Mouse (Mus musculus) ES-Bruce4 (cell line): ENCODE measurements at regions not wholly inside any gene's neighbourhood (a gene's known extent, or its start where the extent isn't known, plus 50 kb on each side); places are given as distances from the start of the nearest gene placed in this dataset.

Experiments
- H3K27ac ChIP-seq: 2 replicates; pipeline ENCODE4 v1.5.1; 2012; ENCODE audit warnings: low read length, inconsistent platforms; ENCODE audit not compliant: insufficient read depth
- H3K27me3 ChIP-seq: 2 replicates; pipeline ENCODE4 v1.6.1; 2012; ENCODE audit warnings: mild to moderate bottlenecking, low read length, inconsistent platforms; ENCODE audit not compliant: control insufficient read depth, poor library complexity, insufficient read depth, severe bottlenecking
- H3K36me3 ChIP-seq: 2 replicates; pipeline ENCODE4 v1.6.1; 2012; ENCODE audit warnings: inconsistent platforms, mild to moderate bottlenecking, low read length, moderate library complexity; ENCODE audit not compliant: control insufficient read depth, poor library complexity, insufficient read depth, severe bottlenecking
- H3K4me1 ChIP-seq: one replicate; pipeline ENCODE4 v1.8.1; 2011; ENCODE audit warnings: low read length; ENCODE audit not compliant: control insufficient read depth, insufficient read depth
- H3K4me3 ChIP-seq: 2 replicates; pipeline ENCODE4 v1.5.1; 2011; ENCODE audit warnings: low read depth, mild to moderate bottlenecking, low read length
- H3K9ac ChIP-seq: 2 replicates; pipeline ENCODE4 v1.6.1; 2012; ENCODE audit warnings: low read depth, mild to moderate bottlenecking, inconsistent platforms; ENCODE audit not compliant: poor library complexity, severe bottlenecking
- H3K9me3 ChIP-seq: replicated peaks from 2 replicates; pipeline ENCODE4 v1.6.1; 2012; ENCODE audit warnings: mild to moderate bottlenecking, low read length, inconsistent platforms; ENCODE audit not compliant: control insufficient read depth, poor library complexity, insufficient read depth, severe bottlenecking
- CTCF ChIP-seq: IDR thresholded peaks from one replicate; pipeline ENCODE4 v1.8.1; 2011; ENCODE audit warnings: low read depth, low read length
- EP300 ChIP-seq: IDR thresholded peaks from 2 replicates; pipeline ENCODE4 v1.6.1; 2011; ENCODE audit warnings: low read depth, low read length; ENCODE audit not compliant: insufficient read depth
- POLR2A ChIP-seq: IDR thresholded peaks from one replicate; pipeline ENCODE4 v1.8.1; 2011; ENCODE audit warnings: low read length; ENCODE audit not compliant: insufficient read depth

DNA sequence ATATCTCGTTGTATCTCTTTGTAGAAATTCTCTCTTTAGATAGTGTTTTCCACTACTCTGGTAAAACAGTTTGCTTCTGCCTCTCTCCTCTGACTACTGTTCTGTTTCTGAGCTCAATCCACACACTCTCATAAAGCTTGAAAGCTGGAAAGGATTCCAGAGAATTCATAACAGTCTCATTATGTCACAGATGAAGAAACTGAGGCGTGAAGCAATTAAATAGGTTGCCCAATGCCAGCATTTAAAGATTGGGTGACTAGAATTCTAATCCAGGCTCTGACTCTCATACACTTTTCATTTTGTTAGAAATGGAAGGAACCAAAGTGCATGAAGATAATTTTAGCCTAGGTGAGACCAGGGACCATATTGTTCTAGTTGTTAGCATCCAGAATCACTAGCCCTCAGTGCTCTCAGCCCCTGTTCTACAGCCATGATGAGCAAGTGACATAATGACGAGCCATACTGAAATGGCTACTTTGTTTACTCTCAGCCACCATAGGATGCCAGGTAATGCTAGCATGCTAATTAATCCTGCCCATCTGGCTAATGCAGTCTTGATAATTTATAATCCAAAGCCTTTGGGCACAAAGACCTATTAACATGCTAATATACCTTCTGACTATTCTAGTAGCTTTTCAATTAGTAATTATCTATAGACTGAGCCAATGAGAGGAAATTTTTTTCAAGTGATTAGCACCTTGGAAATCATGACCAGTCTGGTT, 341.7 kb downstream of the Sec23a start:
- Histone ChIP-seq H3K36me3 (no peaks in the 10 kb centered on the region), H3K9ac (no peak overlapping the region), H3K27me3 (no peaks in the 10 kb centered on the region), H3K27ac (no peak overlapping the region), H3K4me1 (no peaks in the 10 kb centered on the region), H3K9me3 (no peaks in the 10 kb centered on the region), H3K4me3 (no peak overlapping the region)
- TF ChIP-seq CTCF (no peak), EP300 (no peak), POLR2A (no peak)

DNA sequence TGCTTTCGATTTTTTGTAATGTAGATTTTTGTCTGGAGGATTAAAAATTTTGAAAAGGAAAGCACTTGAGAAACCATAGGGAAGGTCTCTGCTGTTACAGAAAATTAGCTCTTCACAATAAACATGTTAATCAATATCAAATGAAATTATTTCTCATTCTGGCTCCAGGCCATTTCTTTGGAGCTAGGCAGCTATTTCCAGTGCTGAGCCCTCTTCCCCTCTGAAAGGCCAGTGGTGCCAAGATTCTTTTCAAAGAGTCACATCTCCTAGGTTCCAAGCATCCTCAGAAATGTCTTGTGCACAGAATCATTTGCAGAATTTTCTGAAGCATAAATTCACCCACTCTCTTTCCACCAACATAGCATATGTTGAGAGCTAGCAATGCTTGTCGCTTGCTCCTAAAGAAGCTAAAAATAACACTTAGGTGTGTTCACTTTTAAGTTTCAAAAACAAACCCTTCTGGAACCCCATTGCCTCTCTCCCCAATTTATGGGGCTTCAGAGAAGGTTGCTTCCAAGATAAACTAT, 357.2 kb downstream of the Sec23a start:
- TF ChIP-seq EP300, result no peak
- no peak for TF ChIP-seq POLR2A
- no peak for TF ChIP-seq CTCF
- Histone ChIP-seq H3K9ac (no peak overlapping the region), H3K36me3 (no peaks in the 10 kb centered on the region), H3K4me3 (no peak overlapping the region), H3K27ac (no peak overlapping the region), H3K9me3 (no peaks in the 10 kb centered on the region), H3K27me3 (no peaks in the 10 kb centered on the region), H3K4me1 (no peaks in the 10 kb centered on the region)

DNA sequence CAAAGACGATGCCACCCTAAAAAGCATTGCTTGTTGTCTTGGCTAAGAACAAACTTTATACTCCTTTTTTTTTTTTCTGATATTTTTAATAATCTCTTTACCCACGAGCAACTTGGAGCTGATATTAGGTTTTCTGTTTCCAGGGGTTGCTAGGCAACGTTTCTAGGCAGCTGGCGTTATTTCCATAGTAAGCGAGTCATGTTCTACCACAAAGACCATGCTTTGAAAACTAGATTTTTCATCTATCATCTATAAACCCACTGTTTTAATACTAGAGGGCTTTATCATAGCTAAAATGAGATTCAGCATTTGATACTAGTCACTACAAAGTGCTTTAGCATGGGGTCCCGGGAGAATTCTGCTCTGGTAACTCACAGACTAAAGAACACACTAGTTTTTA, 358.1 kb downstream of the Sec23a start:
- H3K36me3 ChIP-seq, result no peaks in the 10 kb centered on the region
- no peak overlapping the region for H3K27ac ChIP-seq
- no peak overlapping the region for H3K4me3 ChIP-seq
- no peak for TF ChIP-seq CTCF
- no peak for TF ChIP-seq EP300
- TF ChIP-seq POLR2A, result no peak
- no peaks in the 10 kb centered on the region for H3K9me3 ChIP-seq
- H3K9ac ChIP-seq, result no peak overlapping the region
- H3K27me3 ChIP-seq, result no peaks in the 10 kb centered on the region
- H3K4me1 ChIP-seq, result no peaks in the 10 kb centered on the region

DNA sequence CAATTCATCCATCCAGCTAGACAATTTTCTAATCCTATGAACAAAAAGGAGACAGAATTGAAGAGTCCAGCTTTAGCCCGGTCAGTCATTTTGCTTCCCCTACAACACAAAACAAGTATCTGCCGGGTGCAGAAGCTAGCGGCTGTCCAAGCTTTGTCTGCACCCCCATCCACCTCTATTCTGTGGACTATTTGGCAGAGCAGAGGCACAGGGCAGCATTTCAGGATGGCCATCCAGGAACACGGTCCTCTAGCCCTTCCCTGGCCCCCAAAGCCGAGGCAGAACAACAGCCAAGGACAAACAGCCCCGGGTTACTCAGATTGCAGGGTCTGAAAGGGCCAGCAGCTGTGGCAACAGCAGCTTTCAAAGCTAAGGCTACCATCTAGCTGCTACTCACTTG, 358.6 kb downstream of the Sec23a start:
- TF ChIP-seq POLR2A, result no peak
- Histone ChIP-seq H3K9ac (no peak overlapping the region), H3K27ac (no peak overlapping the region), H3K4me3 (no peak overlapping the region), H3K36me3 (no peaks in the 10 kb centered on the region), H3K9me3 (no peaks in the 10 kb centered on the region), H3K4me1 (no peaks in the 10 kb centered on the region), H3K27me3 (no peaks in the 10 kb centered on the region)

DNA sequence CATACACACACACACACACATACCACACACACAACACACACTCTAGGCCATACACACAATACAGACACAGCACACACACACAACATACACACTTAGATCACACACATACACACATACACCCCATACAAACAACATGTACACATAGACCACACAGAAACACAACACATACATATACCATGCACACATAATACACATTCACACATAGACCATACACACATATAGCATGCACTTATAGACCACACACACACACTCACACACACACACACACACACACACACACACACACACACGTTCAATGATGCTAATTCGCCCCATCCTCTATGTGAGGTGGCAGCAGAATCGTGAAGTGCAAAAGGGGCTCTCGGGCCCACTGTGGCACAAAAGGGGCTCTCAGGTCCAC, 359.1 kb downstream of the Sec23a start:
- no peaks in the 10 kb centered on the region for H3K9me3 ChIP-seq
- no peak overlapping the region for H3K9ac ChIP-seq
- no peak overlapping the region for H3K27ac ChIP-seq
- TF ChIP-seq EP300 (no peak), CTCF (no peak), POLR2A (no peak)
- no peak overlapping the region for H3K4me3 ChIP-seq
- H3K4me1 ChIP-seq, result no peaks in the 10 kb centered on the region
- no peaks in the 10 kb centered on the region for H3K36me3 ChIP-seq
- H3K27me3 ChIP-seq, result no peaks in the 10 kb centered on the region

DNA sequence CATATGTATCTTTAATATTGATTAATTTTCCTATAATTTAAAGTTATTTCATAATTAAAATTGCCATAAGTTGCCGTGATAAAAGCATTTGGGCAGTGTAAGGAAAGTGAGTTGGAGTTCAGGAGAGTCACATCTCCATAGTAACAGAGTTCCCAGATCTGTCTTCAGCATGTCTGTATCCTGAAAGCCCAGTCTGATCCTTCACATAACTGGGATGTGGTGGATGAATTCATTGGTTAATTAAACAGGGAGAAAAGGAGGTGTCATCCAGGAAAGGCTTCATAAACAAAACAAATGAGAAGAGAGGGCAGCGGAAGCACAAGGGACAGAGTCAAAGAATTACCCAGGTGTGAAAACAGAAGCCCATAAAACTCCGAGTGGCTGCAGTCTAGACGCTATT, 363.5 kb downstream of the Sec23a start:
- no peak for TF ChIP-seq CTCF
- TF ChIP-seq POLR2A, result no peak
- no peak for TF ChIP-seq EP300
- Histone ChIP-seq H3K9me3 (no peaks in the 10 kb centered on the region), H3K36me3 (no peaks in the 10 kb centered on the region), H3K27me3 (no peaks in the 10 kb centered on the region), H3K4me1 (no peaks in the 10 kb centered on the region), H3K27ac (no peak overlapping the region), H3K9ac (no peak overlapping the region), H3K4me3 (no peak overlapping the region)
